Mouse (Mus musculus) retina, postnatal 7 days (tissue): Measurements from ENCODE around the gene Naaladl1.
A peak's percentile ranks its signal among the peaks of the same experiment; 100 is the strongest.

Experiments used
- DNase-seq: peaks from one replicate; pipeline ENCODE4 v3.0.0-alpha.2; 2012; ENCODE audit warnings: low read depth, low spot score

The Naaladl1 gene

GRCm38 (mm10) chr19:6105586-6105985 lies at the start of gene Naaladl1:
TSS of gene Naaladl1 (plus strand) at chr19:6105782.
- DNase-seq = no peak

- no peak for DNase-seq
These were observed 48.9 kb upstream of the Naaladl1 start for GRCm38 (mm10) chr19:6056696-6057095.

GRCm38 (mm10) chr19:6057313-6058096 lies 48.1 kb upstream of the Naaladl1 start, which contains the start of the genes Mrpl49 and Fau:
TSS of gene Mrpl49 (minus strand) at chr19:6057785.
TSS of gene Fau (plus strand) at chr19:6057844.
- peak; percentile 95 for DNase-seq

- DNase-seq = no peak
These were observed 47.1 kb upstream of the Naaladl1 start for GRCm38 (mm10) chr19:6058513-6058912.

- no peak for DNase-seq
These were observed 46.6 kb upstream of the Naaladl1 start for GRCm38 (mm10) chr19:6058966-6059365.

- DNase-seq = peak; percentile 83
These were observed 44.5 kb upstream of the Naaladl1 start, which contains the start of gene Znhit2 for GRCm38 (mm10) chr19:6061021-6061533. TSS of gene Znhit2 (plus strand) at chr19:6061192.

- DNase-seq = no peak
These were observed 43.8 kb upstream of the Naaladl1 start for GRCm38 (mm10) chr19:6061641-6062302.

GRCm38 (mm10) chr19:6062418-6062817 lies 43.2 kb upstream of the Naaladl1 start:
- DNase-seq = no peak

- DNase-seq = no peak
These were observed 42.5 kb upstream of the Naaladl1 start for GRCm38 (mm10) chr19:6063081-6063480.

- no peak for DNase-seq
These were observed 39.0 kb upstream of the Naaladl1 start for GRCm38 (mm10) chr19:6066571-6066970.

- no peak for DNase-seq
These were observed 38.4 kb upstream of the Naaladl1 start for GRCm38 (mm10) chr19:6067011-6067723.

GRCm38 (mm10) chr19:6067724-6068415 lies 37.7 kb upstream of the Naaladl1 start, which contains the start of gene Tm7sf2:
TSS of gene Tm7sf2 (minus strand) at chr19:6068373.
- no peak for DNase-seq

GRCm38 (mm10) chr19:6068951-6069350 lies 36.6 kb upstream of the Naaladl1 start:
- no peak for DNase-seq

GRCm38 (mm10) chr19:6069851-6070250 lies 35.7 kb upstream of the Naaladl1 start:
- no peak for DNase-seq

- DNase-seq = no peak
These were observed 34.9 kb upstream of the Naaladl1 start for GRCm38 (mm10) chr19:6070571-6071250.

GRCm38 (mm10) chr19:6071261-6071660 lies 34.3 kb upstream of the Naaladl1 start:
- no peak for DNase-seq

- no peak for DNase-seq
These were observed 31.7 kb upstream of the Naaladl1 start for GRCm38 (mm10) chr19:6073889-6074288.

- DNase-seq = peak; percentile 84
These were observed 28.8 kb upstream of the Naaladl1 start, which contains the start of gene Vps51 for GRCm38 (mm10) chr19:6076564-6077393. TSS of gene Vps51 (minus strand) at chr19:6077231.

- DNase-seq = no peak
These were observed 25.6 kb upstream of the Naaladl1 start, which contains the start of gene Tmem262 for GRCm38 (mm10) chr19:6079983-6080480. TSS of gene Tmem262 (plus strand) at chr19:6080033.
